Comparison of ENCODE assay signal across 8 mouse cellular contexts in genomic region chr14:121191739-121192138, GRCm38 (mm10).
A peak's percentile ranks its signal among the peaks of the same experiment; 100 is the strongest.
DNase-seq lines count a peak whose midpoint lies in the region; ATAC-seq lines count a peak whose summit lies in the region.

No protein-coding gene starts in this region.

- H3K36me3 ChIP-seq in intestine, embryonic 16.5 days (ENCODE audit: control insufficient read depth, insufficient read depth, low read length): no peaks in the 10 kb centered on the region
- no peaks in the 10 kb centered on the region for H3K36me3 ChIP-seq in neural tube, embryonic 15.5 days

- H3K4me3 ChIP-seq in intestine, embryonic 16.5 days (ENCODE audit: low read length): no peak overlapping the region
- no peak overlapping the region for H3K4me3 ChIP-seq in neural tube, embryonic 15.5 days (replicated peaks)

- ATAC-seq in intestine, embryonic 16.5 days: peak; percentile 67
- peak; percentile 27; the same call in 1 of the 2 replicates for ATAC-seq in neural tube, embryonic 15.5 days (ENCODE audit: low FRiP score)

- peak; percentile 23 to 40 for DNase-seq in cerebellum, postnatal 10 days
- no peak for DNase-seq in cerebellum, postnatal 25 days
- peak; percentile 15 for DNase-seq in ovary, postnatal 36 days (ENCODE audit: low spot score)
- no peak for DNase-seq in ovary, postnatal 10 days (ENCODE audit: low spot score)
- no peak for DNase-seq in adrenal gland, adult 2 months
- no peak for DNase-seq in right cerebral cortex, postnatal 14 days

- H3K9ac ChIP-seq in intestine, embryonic 16.5 days (ENCODE audit: low read depth, low read length): no peak overlapping the region
- H3K9ac ChIP-seq in neural tube, embryonic 15.5 days (replicated peaks): no peak overlapping the region

- no peak overlapping the region for H3K4me2 ChIP-seq in intestine, embryonic 16.5 days (ENCODE audit: low read depth, low read length)
- no peak overlapping the region for H3K4me2 ChIP-seq in neural tube, embryonic 15.5 days

- WGBS in intestine, embryonic 16.5 days: 31% methylated on average over 13 of the region's 13 CpGs
- WGBS in neural tube, embryonic 15.5 days: 57% methylated on average over 13 of the region's 13 CpGs

- peak overlapping the region; percentile 40 for H3K27ac ChIP-seq in intestine, embryonic 16.5 days (ENCODE audit: low read length)
- H3K27ac ChIP-seq in neural tube, embryonic 15.5 days (replicated peaks): peak overlapping the region; percentile 67

- H3K4me1 ChIP-seq in intestine, embryonic 16.5 days (ENCODE audit: control insufficient read depth, insufficient read depth, low read length): peaks cover 11% of the 10 kb centered on the region
- H3K4me1 ChIP-seq in neural tube, embryonic 15.5 days: peaks cover 12% of the 10 kb centered on the region

- H3K27me3 ChIP-seq in intestine, embryonic 16.5 days (replicated peaks; ENCODE audit: control insufficient read depth, insufficient read depth, low read length): no peaks in the 10 kb centered on the region
- no peaks in the 10 kb centered on the region for H3K27me3 ChIP-seq in neural tube, embryonic 15.5 days (replicated peaks)

- H3K9me3 ChIP-seq in intestine, embryonic 16.5 days (ENCODE audit: control insufficient read depth, low read length): no peaks in the 10 kb centered on the region
- no peaks in the 10 kb centered on the region for H3K9me3 ChIP-seq in neural tube, embryonic 15.5 days (replicated peaks)

Comparison
In these comparisons a context has a peak if more than half of its experiments do, and no peak if none do; other contexts are left out.
1. DNase-seq: peak in cerebellum, postnatal 10 days (2 of 2) and ovary, postnatal 36 days (single experiment); none in cerebellum, postnatal 25 days (0 of 2), ovary, postnatal 10 days (single experiment), adrenal gland, adult 2 months (single experiment) and right cerebral cortex, postnatal 14 days (single experiment).